Mouse (Mus musculus): ENCODE measurements around the gene Telo2. TPM values are rescaled to one million over a fixed set of nuclear protein-coding genes. Genes with fewer than 3 reads are reported as not detected.

The Telo2 gene
- total and polyA plus RNA-seq, 3 experiments: 6.0 to 44.0 (median 22.3) TPM

DNA sequence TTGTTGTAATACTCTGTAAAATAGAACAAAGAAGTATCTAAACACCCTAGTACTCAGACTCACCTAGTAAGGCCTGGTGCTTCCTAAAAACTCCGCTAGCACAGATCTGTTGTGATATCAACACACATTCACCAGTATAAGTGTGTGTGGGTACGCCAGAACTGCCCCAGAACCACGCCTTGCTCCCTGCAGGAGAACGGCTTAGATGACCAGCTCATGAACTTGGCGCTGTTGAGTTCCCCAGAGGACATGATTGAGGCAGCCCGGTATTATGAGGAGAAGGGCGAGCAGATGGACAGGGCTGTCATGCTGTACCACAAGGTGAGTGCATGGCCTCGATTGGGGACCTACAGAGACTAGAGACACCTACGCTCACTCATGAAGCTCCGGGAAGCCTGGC is 25.3 kb downstream of the Telo2 start:
- H3K4me1 ChIP-seq (ENCODE audit: insufficient read depth, low read depth, low read length): no peaks in the 10 kb centered on the region; the same call in 1 of the 2 replicates
- no peaks in the 10 kb centered on the region for H3K27me3 ChIP-seq (ENCODE audit: insufficient read depth, low read length)
- H3K9me3 ChIP-seq (replicated peaks): no peaks in the 10 kb centered on the region
- H3K4me3 ChIP-seq (ENCODE audit: low read depth, low read length): no peak overlapping the region
- DNase-seq (ENCODE audit: low spot score) (no peak), ATAC-seq (ENCODE audit: extremely low read depth, insufficient number of reproducible peaks, low FRiP score, poor library complexity, severe bottlenecking) (no peak)
- TF ChIP-seq POLR2AphosphoS5 (IDR thresholded peaks at IDR 0.05; ENCODE audit: insufficient replicate concordance, low read depth, low read length) (no peak), TAL1 (conservative IDR thresholded peaks at IDR 0.05; ENCODE audit: low read depth, low read length) (no peak), GATA1 (IDR thresholded peaks at IDR 0.05; ENCODE audit: borderline replicate concordance, low read length) (no peak), GATA2 (IDR thresholded peaks at IDR 0.05; ENCODE audit: borderline replicate concordance, low read depth, low read length) (no peak), CTCF (IDR thresholded peaks at IDR 0.05; ENCODE audit: low read depth, low read length) (no peak)
- peaks cover 64% of the 10 kb centered on the region for H3K36me3 ChIP-seq (replicated peaks)

- DNase-seq (ENCODE audit: low spot score): no peak
- Histone ChIP-seq H3K36me3 (replicated peaks) (peaks cover 52% of the 10 kb centered on the region), H3K4me1 (ENCODE audit: insufficient read depth, low read depth, low read length) (no peaks in the 10 kb centered on the region; the same call in 1 of the 2 replicates), H3K9me3 (replicated peaks) (no peaks in the 10 kb centered on the region), H3K27me3 (ENCODE audit: insufficient read depth, low read length) (no peaks in the 10 kb centered on the region), H3K4me3 (ENCODE audit: low read depth, low read length) (no peak overlapping the region)
- no peak for ATAC-seq (ENCODE audit: extremely low read depth, insufficient number of reproducible peaks, low FRiP score, poor library complexity, severe bottlenecking)
- no peak for TF ChIP-seq TAL1 (conservative IDR thresholded peaks at IDR 0.05; ENCODE audit: low read depth, low read length)
- TF ChIP-seq GATA1 (IDR thresholded peaks at IDR 0.05; ENCODE audit: borderline replicate concordance, low read length): no peak
- TF ChIP-seq POLR2AphosphoS5 (IDR thresholded peaks at IDR 0.05; ENCODE audit: insufficient replicate concordance, low read depth, low read length): no peak
- TF ChIP-seq GATA2 (IDR thresholded peaks at IDR 0.05; ENCODE audit: borderline replicate concordance, low read depth, low read length): no peak
- no peak for TF ChIP-seq CTCF (IDR thresholded peaks at IDR 0.05; ENCODE audit: low read depth, low read length)
Observed at GRCm38 (mm10) chr17:25089158-25089557, 26.6 kb downstream of the Telo2 start.

GRCm38 (mm10) chr17:25086724-25087123 is 29.0 kb downstream of the Telo2 start:
- Histone ChIP-seq H3K4me1 (ENCODE audit: insufficient read depth, low read depth, low read length) (no peaks in the 10 kb centered on the region; the same call in none of the 2 replicates), H3K4me3 (ENCODE audit: low read depth, low read length) (no peak overlapping the region), H3K9me3 (replicated peaks) (no peaks in the 10 kb centered on the region), H3K27me3 (ENCODE audit: insufficient read depth, low read length) (no peaks in the 10 kb centered on the region), H3K36me3 (replicated peaks) (peaks cover 36% of the 10 kb centered on the region)
- no peak for ATAC-seq (ENCODE audit: extremely low read depth, insufficient number of reproducible peaks, low FRiP score, poor library complexity, severe bottlenecking)
- DNase-seq (ENCODE audit: low spot score): no peak
- TF ChIP-seq CTCF (IDR thresholded peaks at IDR 0.05; ENCODE audit: low read depth, low read length) (no peak), GATA2 (IDR thresholded peaks at IDR 0.05; ENCODE audit: borderline replicate concordance, low read depth, low read length) (no peak), GATA1 (IDR thresholded peaks at IDR 0.05; ENCODE audit: borderline replicate concordance, low read length) (no peak), POLR2AphosphoS5 (IDR thresholded peaks at IDR 0.05; ENCODE audit: insufficient replicate concordance, low read depth, low read length) (no peak), TAL1 (conservative IDR thresholded peaks at IDR 0.05; ENCODE audit: low read depth, low read length) (no peak)

GRCm38 (mm10) chr17:25084835-25085385 is 30.9 kb downstream of the Telo2 start:
- Histone ChIP-seq H3K27me3 (ENCODE audit: insufficient read depth, low read length) (no peaks in the 10 kb centered on the region), H3K4me3 (ENCODE audit: low read depth, low read length) (no peak overlapping the region), H3K9me3 (replicated peaks) (no peaks in the 10 kb centered on the region), H3K4me1 (ENCODE audit: insufficient read depth, low read depth, low read length) (no peaks in the 10 kb centered on the region; the same call in none of the 2 replicates), H3K36me3 (replicated peaks) (peaks cover 43% of the 10 kb centered on the region)
- DNase-seq (ENCODE audit: low spot score) (no peak), ATAC-seq (ENCODE audit: extremely low read depth, insufficient number of reproducible peaks, low FRiP score, poor library complexity, severe bottlenecking) (no peak)
- no peak for TF ChIP-seq POLR2AphosphoS5 (IDR thresholded peaks at IDR 0.05; ENCODE audit: insufficient replicate concordance, low read depth, low read length)
- TF ChIP-seq GATA1 (IDR thresholded peaks at IDR 0.05; ENCODE audit: borderline replicate concordance, low read length): no peak
- TF ChIP-seq TAL1 (conservative IDR thresholded peaks at IDR 0.05; ENCODE audit: low read depth, low read length): no peak
- no peak for TF ChIP-seq CTCF (IDR thresholded peaks at IDR 0.05; ENCODE audit: low read depth, low read length)
- no peak for TF ChIP-seq GATA2 (IDR thresholded peaks at IDR 0.05; ENCODE audit: borderline replicate concordance, low read depth, low read length)

DNA sequence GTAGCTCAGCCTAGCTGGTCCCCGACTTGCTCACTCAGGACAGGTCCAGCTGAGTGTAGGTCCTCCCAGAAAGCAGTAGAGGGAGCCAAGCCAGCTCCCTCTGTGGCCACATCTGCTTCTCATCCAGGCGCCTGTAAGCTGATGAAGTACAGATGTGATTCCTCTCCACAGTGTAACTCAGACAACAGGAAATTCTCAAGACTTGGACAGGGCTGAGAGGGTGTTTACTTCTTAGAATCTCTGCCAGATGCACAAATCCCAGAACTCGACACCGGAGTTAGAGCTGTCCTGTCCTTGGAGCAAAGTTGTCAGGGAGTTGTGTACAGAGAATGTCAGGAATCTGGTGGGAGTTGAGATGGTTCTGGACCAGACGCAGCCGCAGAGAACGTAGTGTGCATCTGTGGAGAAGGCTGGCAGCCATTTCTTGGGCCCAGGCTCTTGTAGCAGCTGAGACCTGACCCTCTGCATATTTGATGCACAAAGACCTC is 32.3 kb downstream of the Telo2 start, which contains the start of gene Tmem204:
TSS of gene Tmem204 (minus strand) at position 148 of the 488 bp plus-strand sequence.
- H3K4me1 ChIP-seq (ENCODE audit: insufficient read depth, low read depth, low read length): no peaks in the 10 kb centered on the region; the same call in 1 of the 2 replicates
- H3K4me3 ChIP-seq (ENCODE audit: low read depth, low read length): no peak within 1 kb of the TSS
- DNase-seq (ENCODE audit: low spot score) (no peak), ATAC-seq (ENCODE audit: extremely low read depth, insufficient number of reproducible peaks, low FRiP score, poor library complexity, severe bottlenecking) (no peak)
- no peaks in the 10 kb centered on the region for H3K27me3 ChIP-seq (ENCODE audit: insufficient read depth, low read length)
- H3K36me3 ChIP-seq (replicated peaks): peaks cover 44% of the 10 kb centered on the region
- no peaks in the 10 kb centered on the region for H3K9me3 ChIP-seq (replicated peaks)
- TF ChIP-seq POLR2AphosphoS5 (IDR thresholded peaks at IDR 0.05; ENCODE audit: insufficient replicate concordance, low read depth, low read length) (no peak), CTCF (IDR thresholded peaks at IDR 0.05; ENCODE audit: low read depth, low read length) (no peak), GATA1 (IDR thresholded peaks at IDR 0.05; ENCODE audit: borderline replicate concordance, low read length) (no peak)

GRCm38 (mm10) chr17:25082887-25083286 is 32.9 kb downstream of the Telo2 start:
- Histone ChIP-seq H3K36me3 (replicated peaks) (peaks cover 41% of the 10 kb centered on the region), H3K27me3 (ENCODE audit: insufficient read depth, low read length) (no peaks in the 10 kb centered on the region; the same call in 1 of the 2 replicates), H3K4me1 (ENCODE audit: insufficient read depth, low read depth, low read length) (no peaks in the 10 kb centered on the region; the same call in 1 of the 2 replicates), H3K4me3 (ENCODE audit: low read depth, low read length) (no peak overlapping the region), H3K9me3 (replicated peaks) (no peaks in the 10 kb centered on the region)
- no peak for DNase-seq (ENCODE audit: low spot score)
- TF ChIP-seq TAL1 (conservative IDR thresholded peaks at IDR 0.05; ENCODE audit: low read depth, low read length) (no peak), POLR2AphosphoS5 (IDR thresholded peaks at IDR 0.05; ENCODE audit: insufficient replicate concordance, low read depth, low read length) (no peak), GATA1 (IDR thresholded peaks at IDR 0.05; ENCODE audit: borderline replicate concordance, low read length) (no peak), CTCF (IDR thresholded peaks at IDR 0.05; ENCODE audit: low read depth, low read length) (no peak), GATA2 (IDR thresholded peaks at IDR 0.05; ENCODE audit: borderline replicate concordance, low read depth, low read length) (no peak)
- ATAC-seq (ENCODE audit: extremely low read depth, insufficient number of reproducible peaks, low FRiP score, poor library complexity, severe bottlenecking): no peak
